Mouse (Mus musculus) testis, adult 2 months (tissue): ENCODE data around the gene Zfp874b.
"Not testable (repeated sequence)": the region's sequence is repeated elsewhere in the genome, so short reads cannot be mapped to it uniquely, and the experiment has no call there.

Source experiments
- CTCF ChIP-seq: fragments of 200-500 bp; IDR thresholded peaks from 2 replicates; pipeline ENCODE4 v1.5.1; 2012; ENCODE audit warnings: low read depth, mild to moderate bottlenecking, inconsistent platforms, low read length, moderate library complexity; ENCODE audit not compliant: control insufficient read depth, insufficient read depth, insufficient replicate concordance
- POLR2A ChIP-seq: fragments of 200-500 bp; IDR thresholded peaks from 2 replicates; pipeline ENCODE4 v1.6.1; 2012; ENCODE audit warnings: low read depth, mild to moderate bottlenecking, inconsistent platforms, low read length, moderate library complexity; ENCODE audit not compliant: control insufficient read depth

DNA sequence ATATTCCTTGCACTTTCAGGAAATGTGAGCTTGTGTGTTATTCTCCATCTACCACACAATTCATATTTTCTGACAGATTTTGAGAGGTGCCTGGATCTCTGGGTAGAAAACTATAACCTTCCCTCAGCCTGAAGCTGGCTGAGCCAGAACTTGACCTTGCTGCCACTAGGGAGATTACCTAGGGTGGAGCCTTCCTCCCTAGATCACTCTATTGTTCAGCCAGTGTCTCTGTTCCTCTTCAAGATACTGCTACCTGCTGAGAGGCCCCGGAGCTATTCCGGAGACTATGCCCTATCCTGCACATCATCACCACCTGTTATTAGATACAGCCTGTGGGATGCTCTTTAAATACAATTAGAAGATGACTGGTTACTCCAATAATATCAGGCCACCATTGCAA lies 61.5 kb downstream of the Zfp874b start:
- TF ChIP-seq CTCF, POLR2A: not testable (repeated sequence)
